Mouse (Mus musculus) heart, embryonic 15.5 days (tissue): ENCODE measurements around the gene Atxn7l2. TPM values are rescaled to one million over a fixed set of nuclear protein-coding genes. Genes with fewer than 3 reads are reported as not detected.

Experiments used
- ATAC-seq: fragments of 200-750 bp; cut with Nextera tagmentation; replicated peaks from 2 replicates; pipeline ENCODE4 v1.8.0; 2017; ENCODE audit warnings: low read depth, moderate TSS enrichment; ENCODE audit not compliant: insufficient number of reproducible peaks, insufficient read depth, low FRiP score
- H3K27ac ChIP-seq: fragments of 300-500 bp; sonication (generic); 2 replicates; pipeline ENCODE4 v1.5.1; 2015; ENCODE audit warnings: mild to moderate bottlenecking, inconsistent platforms
- H3K27me3 ChIP-seq: fragments of 300-500 bp; sonication (generic); 2 replicates; pipeline ENCODE4 v1.6.1; 2015; ENCODE audit warnings: inconsistent platforms
- H3K36me3 ChIP-seq: fragments of 300-500 bp; sonication (generic); 2 replicates; pipeline ENCODE4 v1.6.1; 2015; ENCODE audit warnings: mild to moderate bottlenecking, inconsistent platforms
- H3K4me1 ChIP-seq: fragments of 300-500 bp; sonication (generic); replicated peaks from 2 replicates; pipeline ENCODE4 v1.6.1; 2015; ENCODE audit warnings: inconsistent platforms
- H3K4me2 ChIP-seq: fragments of 300-500 bp; sonication (generic); 2 replicates; pipeline ENCODE4 v1.6.1; 2015; ENCODE audit warnings: inconsistent platforms, mild to moderate bottlenecking, moderate library complexity
- H3K4me3 ChIP-seq: fragments of 300-500 bp; sonication (generic); 2 replicates; pipeline ENCODE4 v1.5.1; 2015; ENCODE audit warnings: mild to moderate bottlenecking, inconsistent platforms
- H3K9ac ChIP-seq: fragments of 300-500 bp; sonication (generic); 2 replicates; pipeline ENCODE4 v1.6.1; 2015; ENCODE audit warnings: mild to moderate bottlenecking, inconsistent platforms
- H3K9me3 ChIP-seq: fragments of 300-500 bp; sonication (generic); replicated peaks from 2 replicates; pipeline ENCODE4 v1.6.1; 2016; ENCODE audit warnings: inconsistent platforms
- WGBS: fragments of 180-500 bp; shearing (Covaris S2); methylation state at CpG from one replicate; pipeline ENCODE4 v1.1.7; 2015; ENCODE audit warnings: mixed read lengths; 5-methylcytosine and 5-hydroxymethylcytosine counted together
- polyA plus RNA-seq: library from polyadenylated mRNA; unstranded; fragments of >200 nt; fragmentation: Nextera tagmentation; extraction: Ambion mirVana; gene quantifications from 2 replicates; pipeline ENCODE4 v1.2.1, GENCODE M21; 2015

Gene Atxn7l2
- polyA plus RNA-seq, 1 experiment from 2014 or later, result 5.8 TPM

DNA sequence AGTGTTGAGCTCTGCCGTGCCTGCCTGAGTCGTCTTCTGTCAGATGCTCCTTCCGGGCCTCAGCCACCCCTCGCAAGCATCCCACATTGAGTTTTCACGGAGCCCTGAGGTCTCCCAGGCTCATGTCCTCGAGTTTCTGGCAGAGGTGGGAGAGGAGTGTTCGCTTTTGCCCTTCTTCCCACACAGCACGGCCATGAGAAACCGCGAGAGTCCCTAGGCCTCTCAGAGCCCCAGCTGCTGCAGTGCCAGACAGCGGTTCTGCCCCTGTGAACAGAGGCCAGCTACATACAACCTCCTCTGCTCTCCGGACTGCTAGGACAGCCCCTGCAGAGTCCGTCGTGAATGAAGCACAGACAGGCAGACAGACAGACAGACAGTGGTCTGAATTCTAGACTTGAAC is 43.2 kb downstream of the Atxn7l2 start:
- Histone ChIP-seq H3K4me2 (no peak overlapping the region), H3K4me3 (no peak overlapping the region), H3K27me3 (0 out of 2 replicates have a peak, but pooled peaks cover 4% of the 10 kb centered on the region), H3K4me1 (0 out of 2 replicates have a peak, but pooled peaks cover 8% of the 10 kb centered on the region), H3K36me3 (no peaks in the 10 kb centered on the region), H3K27ac (no peak overlapping the region), H3K9ac (no peak overlapping the region), H3K9me3 (no peaks in the 10 kb centered on the region)
- ATAC-seq, result no peak
- 50% methylated on average over 14 of the region's 14 CpGs for WGBS

DNA sequence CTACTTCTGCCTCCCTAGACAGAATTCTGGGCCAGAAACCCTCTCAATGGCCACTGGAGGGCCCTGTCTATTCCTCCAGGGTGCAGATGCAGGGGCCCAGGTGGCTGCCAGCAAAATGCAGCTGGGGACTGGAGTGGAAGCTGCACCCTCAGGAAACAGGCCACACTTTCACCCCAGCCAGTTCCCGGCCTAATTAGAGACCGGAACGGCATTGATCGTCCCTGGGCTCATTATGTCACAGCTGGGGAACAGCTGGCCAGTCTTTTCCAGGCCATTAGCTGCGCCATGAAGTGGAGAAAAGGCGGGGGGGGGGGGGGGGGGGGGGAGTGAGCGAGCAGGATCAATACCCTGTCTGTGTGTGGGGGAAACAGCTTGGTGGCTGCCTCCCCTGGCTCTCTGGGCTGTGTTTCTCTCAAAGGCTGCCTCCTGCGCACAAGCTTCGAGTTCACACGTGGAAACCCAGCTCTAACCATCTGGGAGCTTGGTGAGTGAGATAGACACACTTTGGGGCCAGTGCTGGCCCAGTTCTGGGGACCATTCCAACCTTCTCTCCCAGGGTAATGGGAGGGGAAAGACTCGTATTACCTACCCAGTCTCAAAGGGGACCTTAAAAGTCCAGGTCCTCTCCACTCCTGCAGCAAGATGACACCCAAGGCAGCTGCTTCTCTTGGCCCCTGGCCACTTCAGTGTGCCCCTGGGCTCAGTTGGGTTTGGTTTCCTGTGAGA is 44.1 kb downstream of the Atxn7l2 start:
- Histone ChIP-seq H3K27ac (no peak overlapping the region), H3K9me3 (no peaks in the 10 kb centered on the region), H3K4me3 (no peak overlapping the region), H3K4me1 (0 out of 2 replicates have a peak, but pooled peaks cover 8% of the 10 kb centered on the region), H3K9ac (no peak overlapping the region), H3K4me2 (no peak overlapping the region), H3K36me3 (no peaks in the 10 kb centered on the region), H3K27me3 (0 out of 2 replicates have a peak, but pooled peaks cover 4% of the 10 kb centered on the region)
- 35% methylated on average over 10 of the region's 11 CpGs for WGBS
- ATAC-seq, result no peak; the same call in 1 of the 2 replicates

DNA sequence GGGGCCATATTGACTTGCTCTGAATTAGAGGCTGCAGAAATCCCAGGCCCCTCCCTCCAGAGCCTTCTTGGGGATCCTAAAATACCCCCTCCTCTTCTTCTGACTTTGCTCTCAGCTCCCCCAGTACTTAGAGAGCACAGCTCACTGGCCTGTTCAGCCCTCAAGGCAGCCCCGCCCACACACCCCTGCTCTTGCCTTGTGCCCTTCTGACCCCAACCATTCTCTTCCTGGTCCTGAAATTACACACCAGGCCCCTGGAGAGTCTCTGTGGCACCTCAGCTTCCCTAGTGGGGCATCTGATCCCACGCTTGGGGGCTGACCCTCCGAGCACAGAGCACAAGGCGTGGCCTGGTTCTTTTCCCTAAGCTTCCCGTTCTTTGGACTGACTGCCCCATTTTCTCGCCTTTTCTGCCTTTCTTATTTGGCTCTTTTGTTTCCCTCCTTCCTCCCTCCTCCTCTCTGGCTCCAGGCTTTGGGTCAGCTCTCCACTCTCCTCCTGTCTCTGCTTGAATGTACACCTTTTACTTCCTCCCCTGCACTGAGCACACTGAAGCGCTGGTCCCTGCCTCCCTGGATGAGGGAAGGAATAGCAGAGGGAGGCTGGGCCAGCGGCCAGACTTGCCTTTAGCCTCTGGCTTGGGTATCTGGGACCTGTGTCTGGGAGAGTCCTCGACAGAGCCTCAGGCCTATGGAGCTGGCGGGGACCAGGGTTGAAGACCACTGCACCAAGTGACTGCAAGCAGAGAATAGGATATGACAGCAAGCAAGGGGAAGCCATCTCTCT is 45.0 kb downstream of the Atxn7l2 start:
- Histone ChIP-seq H3K27me3 (0 out of 2 replicates have a peak, but pooled peaks cover 4% of the 10 kb centered on the region), H3K4me2 (no peak overlapping the region), H3K4me3 (no peak overlapping the region), H3K4me1 (0 out of 2 replicates have a peak, but pooled peaks cover 8% of the 10 kb centered on the region), H3K9me3 (no peaks in the 10 kb centered on the region), H3K27ac (no peak overlapping the region), H3K36me3 (no peaks in the 10 kb centered on the region), H3K9ac (no peak overlapping the region)
- no peak for ATAC-seq
- 56% methylated on average over 10 of the region's 10 CpGs for WGBS

DNA sequence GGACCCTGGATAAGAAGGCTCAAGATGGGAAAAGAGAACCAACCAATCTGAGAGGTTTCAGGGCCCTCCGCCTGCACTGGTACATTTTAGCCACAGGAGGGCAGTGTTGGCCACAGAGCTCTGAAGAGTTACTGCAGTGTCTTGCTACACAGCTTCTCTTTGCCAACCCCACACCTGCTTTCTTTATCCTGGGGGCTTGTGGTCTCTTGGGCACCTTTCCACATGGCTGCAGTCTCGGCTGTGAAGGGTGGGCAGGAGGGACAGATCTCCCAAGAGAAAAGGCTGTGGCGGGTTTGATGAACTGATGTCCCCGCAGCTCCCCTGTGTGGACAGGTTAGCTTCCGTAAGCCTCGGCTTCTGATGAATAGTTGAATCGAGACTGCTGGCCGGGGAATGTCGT is 45.9 kb downstream of the Atxn7l2 start:
- no peak overlapping the region for H3K9ac ChIP-seq
- no peaks in the 10 kb centered on the region for H3K36me3 ChIP-seq
- H3K9me3 ChIP-seq, result no peaks in the 10 kb centered on the region
- H3K4me3 ChIP-seq, result no peak overlapping the region
- H3K4me1 ChIP-seq, result 0 out of 2 replicates have a peak, but pooled peaks cover 8% of the 10 kb centered on the region
- WGBS, result 25% methylated on average over 9 of the region's 9 CpGs
- ATAC-seq, result 0 out of 2 replicates have a peak, but pooled peaks have one; percentile 36
- 0 out of 2 replicates have a peak, but pooled peaks cover 4% of the 10 kb centered on the region for H3K27me3 ChIP-seq
- peak overlapping the region; percentile 42; the same call in 1 of the 2 replicates for H3K4me2 ChIP-seq
- no peak overlapping the region for H3K27ac ChIP-seq

DNA sequence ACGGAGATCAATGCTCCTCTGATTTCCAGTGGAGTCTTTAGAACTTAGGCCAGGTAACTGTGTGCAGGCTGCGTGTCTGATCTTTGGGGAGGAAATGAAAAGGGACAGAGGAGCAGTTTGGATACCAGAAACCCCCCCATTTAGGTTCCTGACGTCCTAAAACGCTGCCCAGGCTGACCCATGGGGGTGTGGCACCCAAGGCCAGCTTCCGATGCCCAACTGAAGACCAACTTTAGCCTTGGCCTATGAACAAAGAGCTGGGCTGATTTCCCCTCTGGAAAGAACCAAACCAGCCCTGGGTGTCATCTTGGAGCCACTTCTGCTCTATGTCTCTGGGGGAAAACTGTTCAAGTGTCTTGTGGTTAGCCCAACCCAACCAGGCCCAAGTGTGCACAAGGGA is 46.6 kb downstream of the Atxn7l2 start:
- no peak overlapping the region for H3K27ac ChIP-seq
- no peaks in the 10 kb centered on the region for H3K36me3 ChIP-seq
- 0 out of 2 replicates have a peak, but pooled peaks cover 4% of the 10 kb centered on the region for H3K27me3 ChIP-seq
- WGBS, result 71% methylated on average over 5 of the region's 5 CpGs
- no peaks in the 10 kb centered on the region for H3K9me3 ChIP-seq
- no peak for ATAC-seq
- H3K4me2 ChIP-seq, result no peak overlapping the region
- H3K9ac ChIP-seq, result no peak overlapping the region
- H3K4me1 ChIP-seq, result peaks cover 14% of the 10 kb centered on the region
- no peak overlapping the region for H3K4me3 ChIP-seq

DNA sequence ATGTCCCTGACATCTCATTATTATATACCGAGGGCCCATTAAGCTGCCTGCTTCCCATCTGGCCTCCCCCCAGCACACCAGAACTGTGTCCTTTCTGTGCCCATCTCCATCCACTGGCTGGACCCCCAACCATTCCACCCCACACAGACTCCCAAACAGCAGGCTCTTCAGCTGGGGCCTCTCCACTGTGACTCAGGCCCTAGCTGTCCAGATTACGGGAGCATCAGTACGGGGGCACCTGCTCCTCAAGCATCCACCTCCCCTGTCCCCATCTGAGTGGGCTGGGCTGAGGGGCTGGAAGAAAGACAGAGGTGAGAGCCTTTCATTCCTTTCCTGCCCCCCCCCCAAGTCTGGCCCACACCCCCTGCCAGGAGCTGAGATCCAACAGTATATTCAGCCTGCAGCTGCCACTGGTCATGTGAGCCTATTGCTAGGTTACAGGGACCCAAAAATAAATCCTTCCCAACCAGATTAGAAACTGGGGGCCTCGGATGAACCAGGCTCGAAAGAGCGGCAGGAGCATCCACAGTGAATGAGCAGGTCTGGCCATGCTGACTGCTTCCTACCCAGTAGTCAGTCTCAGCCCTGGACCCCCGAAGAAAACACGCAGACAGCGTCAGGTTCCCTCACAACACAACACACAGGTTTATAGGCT is 52.2 kb downstream of the Atxn7l2 start:
- WGBS, result 42% methylated on average over 9 of the region's 9 CpGs
- Histone ChIP-seq H3K4me1 (peaks cover 22% of the 10 kb centered on the region), H3K9ac (0 out of 2 replicates have a peak overlapping the region, but pooled peaks have one; percentile 8), H3K27ac (peak overlapping the region; percentile 77), H3K9me3 (no peaks in the 10 kb centered on the region), H3K4me2 (peak overlapping the region; percentile 47), H3K36me3 (no peaks in the 10 kb centered on the region), H3K4me3 (no peak overlapping the region), H3K27me3 (no peaks in the 10 kb centered on the region)
- peak; percentile 85 for ATAC-seq

DNA sequence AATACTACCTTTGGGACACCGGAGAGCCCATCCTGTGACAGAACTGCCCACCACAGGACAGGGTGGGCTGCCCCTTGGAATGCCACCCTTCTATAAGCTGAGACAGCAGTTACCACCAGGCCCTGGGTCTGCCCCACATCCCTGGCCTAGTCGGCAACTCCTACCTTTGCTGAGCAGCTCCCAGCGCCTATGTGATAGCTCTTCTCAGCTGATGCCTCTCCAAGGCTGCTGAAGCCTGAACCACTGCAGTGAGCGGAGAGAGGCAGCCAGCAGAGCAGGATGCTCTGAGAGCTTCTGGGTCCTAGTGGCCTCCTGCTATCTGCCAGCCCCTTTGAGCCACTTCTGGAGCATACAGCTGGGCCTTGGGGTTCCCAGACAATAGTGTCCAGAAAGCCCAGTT is 56.1 kb downstream of the Atxn7l2 start, which contains the start of gene Gpr61:
Gene Gpr61, minus strand, starts transcription at position 227 of the 400 bp plus-strand sequence.
- ATAC-seq, result no peak
- Histone ChIP-seq H3K4me1 (peaks cover 21% of the 10 kb centered on the region), H3K27ac (no peak within 1 kb of the TSS), H3K4me3 (no peak within 1 kb of the TSS), H3K27me3 (no peaks in the 10 kb centered on the region), H3K9ac (no peak within 1 kb of the TSS), H3K36me3 (no peaks in the 10 kb centered on the region), H3K4me2 (no peak within 1 kb of the TSS), H3K9me3 (no peaks in the 10 kb centered on the region)
- 37% methylated on average over 4 of the region's 4 CpGs for WGBS

DNA sequence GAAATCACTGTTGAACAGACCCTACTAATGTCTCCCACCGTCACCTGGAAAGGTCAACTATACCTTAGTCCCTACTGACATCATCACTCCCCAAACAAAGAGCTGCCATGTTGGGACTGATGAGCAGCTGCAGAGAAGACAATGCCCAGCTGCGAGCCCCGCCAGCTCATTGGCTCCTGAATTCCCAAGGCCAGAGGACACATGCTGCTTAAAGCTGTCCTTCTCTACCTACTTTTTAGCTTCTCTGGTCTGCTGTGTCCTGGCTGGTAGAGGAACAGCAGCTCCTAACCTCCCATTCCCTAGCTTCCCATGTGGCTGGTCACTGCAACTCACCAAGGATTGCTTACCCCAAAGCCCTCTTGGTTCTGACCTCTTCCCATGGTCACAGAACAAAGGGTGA is 58.4 kb downstream of the Atxn7l2 start:
- Histone ChIP-seq H3K4me3 (no peak overlapping the region), H3K27me3 (peaks cover 4% of the 10 kb centered on the region; the same call in 1 of the 2 replicates), H3K4me2 (no peak overlapping the region), H3K9me3 (no peaks in the 10 kb centered on the region), H3K9ac (no peak overlapping the region), H3K4me1 (peaks cover 4% of the 10 kb centered on the region), H3K36me3 (no peaks in the 10 kb centered on the region), H3K27ac (no peak overlapping the region)
- no peak for ATAC-seq
- 84% methylated on average over 3 of the region's 3 CpGs for WGBS

Other genes with a start within 250 kb of the Atxn7l2 start
- 0.30 TPM in 1 of 2 replicates, not detected in the other for gene Gstm3, start 241.7 kb downstream of the Atxn7l2 start, polyA plus RNA-seq
- 71.9 and 82.1 TPM in 2 replicates for gene Gstm2, start 224.5 kb downstream of the Atxn7l2 start, polyA plus RNA-seq
- 72.1 and 88.3 TPM in 2 replicates for gene Gstm1, start 193.0 kb downstream of the Atxn7l2 start, polyA plus RNA-seq
- gene Gstm4, start 166.0 kb downstream of the Atxn7l2 start, polyA plus RNA-seq, result 12.9 and 16.0 TPM in 2 replicates
- 22.5 and 31.4 TPM in 2 replicates for gene Ampd2, start 124.3 kb downstream of the Atxn7l2 start, polyA plus RNA-seq
- gene Gnat2, start 118.1 kb downstream of the Atxn7l2 start, polyA plus RNA-seq, result 0.74 and 1.1 TPM in 2 replicates
- gene Gnai3, start 64.8 kb downstream of the Atxn7l2 start, polyA plus RNA-seq, result 65.9 and 80.3 TPM in 2 replicates
- 0.05 and 0.16 TPM in 2 replicates for gene Gpr61, start 56.1 kb downstream of the Atxn7l2 start, polyA plus RNA-seq
- 3.0 and 3.2 TPM in 2 replicates for gene Amigo1, start 24.6 kb downstream of the Atxn7l2 start, polyA plus RNA-seq
- gene Cyb561d1, start 9.7 kb downstream of the Atxn7l2 start, polyA plus RNA-seq, result 2.7 and 3.8 TPM in 2 replicates
- gene Sypl2, start 15.7 kb upstream of the Atxn7l2 start, polyA plus RNA-seq, result 2.0 and 2.2 TPM in 2 replicates
- gene Psma5, start 46.0 kb upstream of the Atxn7l2 start, polyA plus RNA-seq, result 174 and 197 TPM in 2 replicates
- 10.2 and 13.9 TPM in 2 replicates for gene Sort1, start 73.1 kb upstream of the Atxn7l2 start, polyA plus RNA-seq
- gene Mybphl, start 154.0 kb upstream of the Atxn7l2 start, polyA plus RNA-seq, result 41.5 and 48.0 TPM in 2 replicates
- 17.1 and 23.1 TPM in 2 replicates for gene Psrc1, start 172.9 kb upstream of the Atxn7l2 start, polyA plus RNA-seq
- gene Celsr2, start 204.6 kb upstream of the Atxn7l2 start, polyA plus RNA-seq, result 2.4 and 3.6 TPM in 2 replicates
- 79.7 and 80.9 TPM in 2 replicates for gene Sars, start 234.3 kb upstream of the Atxn7l2 start, polyA plus RNA-seq